Mouse (Mus musculus) B cell, adult 2 months (primary cell): Measurements from ENCODE around the gene Itga5.

Experiments used
- DNase-seq, 2 experiments: peaks; one replicate each; pipeline ENCODE4 v3.0.0; 2022

Gene Itga5

DNA sequence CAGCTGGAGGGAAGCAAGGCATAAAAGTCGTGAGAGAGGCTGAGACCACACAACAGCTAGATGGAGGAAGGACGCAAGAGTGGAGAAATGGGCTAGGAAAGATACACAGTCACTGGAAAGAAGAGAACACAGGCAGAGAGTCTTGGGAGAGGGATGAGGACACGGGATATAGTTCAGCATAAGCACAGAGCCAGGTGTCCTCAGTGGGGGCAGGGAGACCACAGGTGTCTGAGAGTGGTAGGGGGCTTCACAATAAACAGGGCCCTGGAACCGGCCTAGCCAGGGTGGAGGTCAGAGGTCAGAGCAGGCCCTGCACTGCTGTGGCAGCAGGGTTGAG lies 27.8 kb downstream of the Itga5 start:
- DNase-seq, result no peak

DNA sequence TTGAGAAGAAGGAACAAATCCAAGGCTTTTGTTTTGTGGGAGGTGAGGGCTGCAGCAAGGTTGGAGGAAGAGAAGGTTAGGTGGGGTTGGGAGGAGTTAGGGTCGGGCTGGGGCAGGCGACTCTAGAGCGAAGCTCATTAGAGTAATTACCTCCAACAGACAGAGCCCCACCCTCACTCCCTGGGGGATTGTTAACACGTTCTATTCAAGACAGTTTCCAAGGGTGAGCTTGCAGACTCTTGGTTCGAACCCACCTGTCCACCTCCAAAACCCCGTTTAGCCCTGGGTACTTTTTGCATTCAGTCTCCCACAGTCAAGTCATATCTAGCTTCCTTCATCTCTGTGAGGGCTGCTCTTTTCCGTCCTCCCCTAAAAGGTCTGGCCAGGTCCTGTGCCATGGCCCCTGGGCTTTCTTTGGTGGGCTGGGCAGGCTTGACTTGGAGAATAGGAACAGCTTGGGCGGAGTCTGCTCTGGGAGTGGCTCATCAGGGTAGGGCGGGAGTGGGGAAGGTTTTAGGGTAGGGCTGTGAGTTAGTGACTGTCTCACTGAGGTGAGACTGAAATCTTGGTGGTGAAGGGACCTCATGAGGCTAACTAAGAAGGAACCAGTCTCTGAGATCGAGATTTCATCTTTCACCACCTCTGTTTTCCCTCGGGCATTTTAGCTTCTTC lies 29.4 kb downstream of the Itga5 start:
- peak; percentile 32 to 40 for DNase-seq

DNA sequence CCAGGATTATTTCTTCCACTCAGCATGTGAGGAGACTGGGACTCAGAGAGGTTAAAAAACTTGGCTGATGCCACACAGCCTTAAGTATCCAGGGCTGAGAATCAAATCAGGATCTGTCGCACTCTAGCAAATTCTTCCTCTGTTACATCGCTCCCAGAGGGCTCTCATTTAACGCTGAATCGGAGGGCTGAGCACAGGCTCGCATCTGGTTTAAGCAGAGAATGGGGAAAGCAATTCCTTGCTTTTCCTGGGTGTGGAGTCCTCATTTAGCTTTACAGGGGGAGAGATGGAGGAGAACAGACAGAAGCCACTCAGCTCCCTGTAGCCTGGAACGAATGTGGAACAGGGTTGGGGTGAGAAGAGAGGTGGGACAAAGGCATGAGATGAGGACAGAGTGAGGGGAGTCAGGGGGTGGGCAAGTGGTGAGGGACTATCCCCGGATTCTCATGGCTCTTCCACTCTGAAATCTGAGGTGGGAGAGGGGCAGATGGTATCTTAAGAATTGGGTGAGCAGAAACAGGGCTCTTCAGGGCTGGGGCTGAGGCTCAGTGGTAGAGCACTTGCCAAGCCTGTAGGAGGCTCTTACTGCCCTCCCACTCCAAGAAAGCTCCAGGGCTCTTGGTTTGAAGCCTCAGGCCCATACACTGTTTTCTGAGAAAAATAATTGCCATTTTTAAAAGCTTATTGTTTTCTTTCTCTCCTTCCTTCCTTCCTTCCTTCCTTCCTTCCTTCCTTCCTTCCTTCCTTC lies 30.9 kb downstream of the Itga5 start:
- no peak for DNase-seq

DNA sequence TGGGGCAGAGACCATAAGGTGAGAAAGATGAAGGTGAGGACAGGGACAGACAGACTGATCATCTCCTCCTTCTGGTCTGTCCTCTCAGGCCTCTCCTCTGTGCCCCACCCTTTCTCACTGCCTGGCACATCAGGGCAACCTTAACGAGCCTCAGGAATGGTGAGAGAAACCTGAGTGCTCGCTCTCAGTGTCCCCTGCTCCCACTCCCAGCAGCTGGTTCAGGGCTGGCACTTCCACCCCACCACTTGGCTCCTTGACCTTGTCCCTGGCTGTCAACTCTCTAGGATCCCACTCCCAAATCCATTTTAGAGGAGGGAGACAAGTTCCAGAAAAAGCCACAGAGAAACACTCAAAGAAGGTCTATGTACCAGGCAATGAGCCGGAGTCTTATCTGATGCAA lies 31.5 kb downstream of the Itga5 start:
- no peak for DNase-seq

DNA sequence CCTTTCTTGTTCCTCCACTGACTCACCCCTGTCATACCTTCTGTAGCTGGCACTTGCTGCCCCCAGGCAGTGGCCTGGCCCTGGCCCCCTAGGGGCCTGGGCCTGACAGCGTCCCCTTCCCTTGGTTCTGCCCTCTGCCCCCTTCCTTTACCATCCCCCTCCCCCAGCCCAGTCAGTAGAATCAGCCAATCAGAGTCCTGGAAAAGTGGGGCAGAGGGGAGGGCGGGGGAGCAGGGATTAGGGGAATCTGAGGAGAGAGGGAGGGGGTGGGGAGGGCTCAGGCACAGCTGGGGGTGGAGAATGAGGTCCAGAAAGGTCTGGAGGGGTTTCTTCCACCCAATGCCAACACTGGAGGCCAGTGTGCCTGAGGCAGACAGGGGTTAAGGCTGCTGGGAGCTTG lies 32.4 kb downstream of the Itga5 start:
- DNase-seq, result no peak

DNA sequence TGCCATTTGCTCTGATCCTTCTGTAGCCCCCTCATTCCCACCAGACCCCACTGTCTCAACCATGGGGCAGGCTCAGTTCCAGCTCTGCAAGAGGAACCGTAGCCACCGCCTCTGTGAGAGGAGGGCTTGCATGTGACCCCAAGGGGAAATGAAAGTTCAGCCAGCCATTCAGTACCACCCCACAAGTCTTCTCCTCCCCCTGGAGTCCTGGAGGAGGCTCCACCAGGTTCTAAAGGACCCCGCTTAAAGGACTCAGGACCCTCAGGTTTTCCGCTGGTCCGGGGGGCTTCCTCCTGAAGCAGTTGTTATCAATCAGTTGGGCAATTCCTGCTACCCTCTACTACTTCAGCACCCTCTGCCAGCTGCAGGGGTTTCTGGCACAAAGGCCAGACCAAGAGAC lies 32.8 kb downstream of the Itga5 start:
- peak; percentile 80 to 85 for DNase-seq

DNA sequence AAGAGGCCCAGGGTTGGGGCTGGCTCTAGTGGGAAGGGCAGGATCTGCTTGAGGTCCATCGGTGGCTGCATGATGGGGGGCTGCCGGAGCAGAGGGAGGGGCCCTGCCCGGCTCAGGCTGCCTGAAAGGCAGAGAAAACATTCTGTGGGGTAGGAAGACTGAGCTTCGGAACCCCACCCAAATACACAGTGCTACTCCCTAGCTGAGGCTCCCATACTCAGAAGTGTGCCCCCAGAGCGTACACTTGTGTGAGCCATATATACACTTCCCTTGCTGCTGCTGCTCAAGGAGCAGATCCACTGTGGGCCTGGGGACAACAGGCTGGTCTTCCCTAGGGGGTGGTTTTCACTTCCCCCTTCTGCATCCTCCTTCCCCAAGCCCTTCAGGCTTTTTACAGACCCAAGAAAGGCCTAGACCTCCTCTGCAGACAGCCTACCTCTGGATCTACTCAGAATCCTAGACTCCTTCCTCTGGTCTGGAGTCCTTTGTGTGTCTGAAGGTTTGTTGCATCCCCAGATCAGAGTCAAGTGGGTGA lies 33.4 kb downstream of the Itga5 start:
- peak; percentile 66 for DNase-seq

DNA sequence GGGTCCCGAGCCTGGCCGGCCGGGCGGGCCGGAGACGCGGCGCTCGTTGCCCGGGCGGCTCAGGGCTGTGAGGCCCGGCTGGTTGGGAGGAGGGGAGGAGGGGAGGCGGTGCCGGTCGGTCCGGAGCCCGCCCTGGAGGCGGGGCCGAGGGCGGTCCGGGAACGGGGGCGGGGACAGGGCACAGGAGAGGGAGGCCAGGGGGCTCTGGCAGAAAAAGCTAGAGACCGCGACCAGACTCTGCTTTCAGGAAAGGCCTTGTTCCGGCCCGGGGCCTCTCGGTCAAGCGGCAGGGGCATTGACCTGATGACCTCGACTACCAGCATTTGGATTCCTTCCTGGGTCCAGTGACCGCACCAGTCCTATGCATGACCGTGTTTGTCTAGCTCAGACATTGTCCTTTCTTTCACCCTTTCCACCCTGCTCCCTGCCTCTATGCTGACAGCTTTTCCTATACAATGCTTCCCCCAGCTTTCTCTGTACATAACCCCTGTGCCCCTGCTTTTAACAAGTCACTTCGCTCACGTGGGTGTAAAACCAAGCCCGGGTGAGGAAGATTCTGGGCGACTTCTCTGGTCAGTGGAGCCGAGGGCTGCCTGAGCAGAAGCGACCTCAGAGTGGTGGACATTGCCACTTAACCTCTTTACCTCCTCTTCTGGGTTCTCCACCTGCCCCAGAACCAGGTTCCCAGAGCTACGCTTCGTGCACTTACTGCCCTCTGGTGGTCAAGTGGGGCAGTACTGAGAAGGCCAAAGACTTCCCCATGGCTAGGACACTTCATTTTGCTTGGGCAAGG lies 42.9 kb downstream of the Itga5 start:
- peak; percentile 87 for DNase-seq

DNA sequence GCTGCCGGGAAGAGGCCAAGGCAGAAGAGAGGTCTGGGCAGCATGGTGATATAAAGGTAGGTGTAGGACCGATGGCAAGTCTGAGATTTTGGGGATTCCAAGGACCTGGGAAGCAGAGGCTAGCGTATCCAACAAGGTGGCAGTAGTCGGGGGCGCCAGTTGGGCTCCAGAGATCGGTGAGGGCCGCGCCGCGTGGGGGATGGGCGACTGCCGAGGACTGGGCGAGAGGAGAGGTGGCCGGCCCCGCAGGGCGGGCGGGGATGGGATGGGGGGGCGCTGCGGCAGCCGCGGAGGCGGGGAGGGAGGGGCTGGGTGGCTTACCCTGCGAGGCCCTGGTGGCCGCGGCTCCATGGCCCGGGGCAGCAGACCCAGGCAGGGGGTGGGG lies 43.5 kb downstream of the Itga5 start:
- DNase-seq, result no peak

DNA sequence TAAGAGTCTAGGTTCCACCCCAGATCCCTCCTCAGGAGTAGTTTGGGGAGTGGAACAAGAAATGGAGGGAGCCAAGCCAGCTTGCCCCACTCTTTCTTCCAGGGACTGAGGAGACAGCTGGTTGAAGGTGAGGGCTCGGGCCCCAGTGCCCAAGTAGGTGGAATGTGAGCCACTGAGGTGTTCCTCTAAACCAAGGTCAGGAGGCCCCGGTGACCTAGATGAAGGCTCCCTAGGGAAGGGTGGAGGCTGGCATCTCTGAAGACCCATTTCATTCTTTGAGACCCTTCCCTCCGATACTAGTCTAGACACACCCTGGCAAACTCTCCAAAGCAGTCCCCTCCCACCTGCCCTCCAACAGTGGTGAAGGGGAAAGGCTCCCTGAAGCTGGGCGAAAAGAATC lies 44.2 kb downstream of the Itga5 start:
- no peak for DNase-seq

DNA sequence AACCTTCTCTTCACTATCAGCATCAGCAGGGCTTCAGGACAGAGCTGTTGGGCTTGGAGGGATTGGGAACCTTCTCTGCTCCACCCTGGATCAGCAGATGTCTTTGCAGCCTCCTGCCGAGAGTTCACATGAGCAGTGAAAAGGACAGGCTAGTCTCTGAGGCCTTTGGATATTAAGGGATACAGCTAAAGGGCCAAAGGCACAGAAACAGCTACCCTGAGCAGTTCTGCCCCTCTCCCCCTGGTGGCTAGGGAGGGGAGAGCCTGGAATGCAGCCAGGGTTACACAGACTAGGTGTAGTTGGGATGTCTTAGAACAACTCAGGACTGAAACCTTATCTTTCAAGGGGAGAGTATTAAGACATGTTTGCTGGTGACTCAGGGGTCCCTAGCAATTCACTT lies 45.5 kb downstream of the Itga5 start:
- peak in 1 of 2 experiments; percentile 45 for DNase-seq

DNA sequence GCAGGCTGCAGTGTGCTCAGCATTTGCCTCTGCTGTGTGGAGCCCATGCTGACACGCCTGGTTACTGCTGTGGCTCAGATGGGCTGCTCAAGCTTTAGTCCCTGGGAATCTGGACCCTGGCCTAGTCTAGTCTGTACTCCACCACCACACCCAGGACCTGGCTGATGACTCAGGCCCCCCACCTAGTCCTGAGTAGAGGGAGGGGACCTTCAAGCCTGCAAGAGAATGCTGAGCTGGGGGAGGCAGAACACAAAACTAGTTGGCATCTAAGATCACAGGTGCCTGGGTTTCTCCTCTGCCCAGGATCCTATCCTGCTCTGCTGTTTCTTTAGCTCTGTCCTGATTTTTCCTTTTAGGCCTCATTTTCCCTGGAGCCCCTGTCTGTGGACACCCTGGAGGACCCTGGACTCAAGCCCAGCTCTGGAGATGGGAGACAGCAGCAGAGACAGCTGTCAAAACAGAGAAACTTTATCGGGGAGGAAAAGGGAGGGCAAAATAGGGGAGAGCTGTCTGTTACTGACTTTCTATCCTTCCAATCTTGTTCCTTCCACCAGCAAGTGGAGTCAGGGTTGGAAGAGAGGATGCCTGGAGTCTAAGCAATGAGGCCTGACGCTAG lies 48.3 kb downstream of the Itga5 start:
- no peak for DNase-seq

DNA sequence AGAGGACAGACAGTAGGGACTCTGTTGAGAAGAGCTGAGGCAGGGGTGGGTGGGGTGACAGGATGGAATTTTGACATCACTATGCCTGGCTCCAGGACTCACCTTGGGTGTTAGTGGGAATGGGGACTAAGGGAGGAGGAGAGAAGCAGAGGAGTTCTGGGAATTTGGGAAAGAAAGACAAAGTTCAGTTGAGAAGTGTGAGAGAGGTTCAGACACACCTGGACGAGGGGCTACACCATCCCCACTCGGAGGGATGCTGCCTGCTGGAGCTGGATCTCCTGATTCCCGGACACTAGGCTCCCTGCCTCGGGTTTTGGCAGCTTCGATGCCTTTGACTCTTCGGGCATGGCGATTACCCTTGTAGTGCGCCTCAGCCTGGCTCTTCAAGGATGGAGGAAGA lies 48.8 kb downstream of the Itga5 start:
- no peak for DNase-seq

DNA sequence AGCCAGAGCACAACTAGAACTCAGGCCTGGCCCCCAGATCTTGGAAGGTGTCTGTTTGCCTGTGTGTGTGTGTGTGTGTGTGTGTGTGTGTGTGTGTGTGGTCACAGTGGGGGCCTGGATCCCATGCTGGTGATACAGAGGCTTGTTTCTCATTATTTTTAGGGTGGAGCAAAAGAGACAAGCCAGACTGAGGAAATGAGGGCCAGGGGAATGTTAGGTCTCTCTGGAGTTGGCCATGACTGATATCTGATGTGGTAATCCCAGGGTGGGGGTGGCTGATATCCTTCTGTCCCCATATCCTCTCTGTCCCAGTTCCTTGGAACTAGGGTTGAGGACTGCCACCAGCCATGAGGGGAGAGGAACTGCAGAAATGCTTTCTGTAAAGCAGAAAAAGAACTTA lies 49.4 kb downstream of the Itga5 start:
- DNase-seq, result no peak

DNA sequence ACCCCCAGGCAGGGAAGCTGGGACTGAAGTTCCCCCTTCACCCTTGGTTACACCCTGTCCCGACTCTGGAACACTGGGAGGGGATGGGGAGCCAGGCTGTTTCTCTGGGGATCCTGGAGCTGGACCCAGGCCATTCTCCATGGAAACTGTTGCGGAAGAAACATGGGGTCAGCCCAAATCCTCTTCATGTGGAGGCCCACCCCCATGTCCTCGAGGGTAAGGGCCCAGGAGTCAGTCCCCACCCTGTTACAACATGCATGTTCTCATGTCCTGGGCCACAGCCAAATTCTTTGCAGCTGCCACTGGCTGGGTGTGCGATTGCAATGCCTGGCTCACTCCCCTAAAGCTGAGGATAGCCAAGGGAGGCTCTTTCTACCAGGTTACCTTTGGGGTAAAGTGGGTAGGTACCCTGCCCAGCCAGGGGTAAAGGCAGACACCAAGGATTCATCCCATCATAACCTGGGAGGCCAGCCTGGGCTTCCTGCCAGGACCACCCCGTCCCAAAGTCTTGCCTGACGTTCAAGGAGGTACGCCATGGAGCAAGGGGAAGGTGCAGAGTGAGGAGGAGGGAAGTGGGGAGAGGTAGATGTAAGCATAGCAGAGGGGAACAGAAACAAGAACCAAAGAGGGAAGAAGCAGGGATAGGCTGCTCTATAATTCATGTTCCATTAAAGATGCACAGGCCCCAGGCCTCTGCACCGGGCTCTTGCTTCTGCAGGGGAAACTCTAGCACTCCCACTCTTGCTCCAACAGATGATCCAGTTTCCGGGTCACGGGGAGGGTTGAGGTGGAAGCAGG lies 50.4 kb downstream of the Itga5 start:
- no peak for DNase-seq

DNA sequence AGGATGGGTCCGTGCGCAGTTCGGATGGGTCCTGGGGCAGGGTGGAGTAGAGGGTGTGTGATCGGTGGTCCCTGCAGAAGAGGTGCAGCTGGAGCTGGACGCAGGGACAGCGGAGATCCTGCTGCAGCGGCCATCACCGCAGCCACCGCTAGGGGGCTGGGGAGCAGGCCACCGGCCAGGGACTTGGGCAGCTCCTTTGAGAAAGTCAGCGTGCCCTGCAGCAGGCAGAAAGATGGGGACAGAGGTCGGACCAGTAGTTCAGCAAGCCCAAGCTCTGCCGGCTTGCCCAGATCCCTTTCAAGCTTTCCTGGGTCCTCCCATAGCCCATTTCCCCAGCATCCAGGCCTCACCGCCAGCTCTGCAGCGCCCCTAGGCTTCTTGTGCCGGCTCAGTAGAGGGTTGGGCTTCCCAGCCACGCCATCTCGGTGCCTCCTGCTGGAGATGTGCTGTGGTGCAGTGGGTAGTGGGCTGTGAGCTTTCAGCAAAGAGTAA lies 51.5 kb downstream of the Itga5 start:
- peak; percentile 43 to 51 for DNase-seq

DNA sequence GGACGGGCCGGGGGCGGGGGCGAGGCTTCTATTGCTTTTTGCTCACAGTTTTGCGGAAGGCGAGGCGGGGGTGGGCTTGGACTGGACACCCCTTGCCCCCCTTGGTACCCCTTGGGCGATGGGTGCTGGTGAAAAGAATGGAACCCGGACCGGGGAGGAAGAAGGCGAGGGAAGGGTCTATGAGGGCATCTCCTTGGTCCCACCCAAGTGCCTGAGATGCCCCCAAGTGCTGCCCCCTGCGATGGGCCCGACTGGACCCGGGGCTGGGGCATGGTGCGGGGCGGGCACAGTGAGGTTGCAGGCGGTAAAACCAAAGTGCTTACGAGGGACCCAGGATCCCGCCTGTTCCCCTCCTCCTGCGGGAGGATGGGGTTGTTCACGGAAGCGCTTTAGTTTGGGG lies 52.4 kb downstream of the Itga5 start:
- no peak for DNase-seq

DNA sequence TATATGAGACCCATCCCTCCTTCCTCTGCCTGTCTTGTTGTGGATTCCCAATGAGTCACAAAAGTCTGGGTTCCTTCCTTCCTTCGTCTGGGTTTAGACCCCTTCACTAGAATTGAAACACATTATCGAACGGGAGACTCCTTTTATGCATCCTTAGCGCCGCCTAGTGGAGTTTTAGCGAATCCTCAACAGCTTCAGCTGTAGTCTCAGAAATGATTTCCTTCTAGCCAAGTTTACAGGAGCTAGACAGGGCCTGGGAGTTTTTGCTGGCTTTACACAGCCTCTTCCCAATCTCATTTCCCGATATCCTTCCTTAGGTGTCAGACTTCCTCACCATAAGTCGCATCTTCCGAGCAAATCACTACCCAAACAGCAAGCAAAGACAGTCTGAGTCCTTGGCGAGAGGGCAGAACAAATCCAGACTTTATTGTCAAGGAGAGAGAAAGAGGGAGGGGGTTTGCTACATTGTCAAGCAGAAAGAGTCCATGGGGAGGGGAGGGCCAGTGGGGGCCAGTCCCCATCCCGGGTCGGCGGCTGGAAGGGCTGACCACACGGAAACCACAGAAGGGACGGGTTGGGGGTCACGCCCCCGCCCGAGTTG lies 53.0 kb downstream of the Itga5 start:
- DNase-seq, result peak; percentile 65 to 66

DNA sequence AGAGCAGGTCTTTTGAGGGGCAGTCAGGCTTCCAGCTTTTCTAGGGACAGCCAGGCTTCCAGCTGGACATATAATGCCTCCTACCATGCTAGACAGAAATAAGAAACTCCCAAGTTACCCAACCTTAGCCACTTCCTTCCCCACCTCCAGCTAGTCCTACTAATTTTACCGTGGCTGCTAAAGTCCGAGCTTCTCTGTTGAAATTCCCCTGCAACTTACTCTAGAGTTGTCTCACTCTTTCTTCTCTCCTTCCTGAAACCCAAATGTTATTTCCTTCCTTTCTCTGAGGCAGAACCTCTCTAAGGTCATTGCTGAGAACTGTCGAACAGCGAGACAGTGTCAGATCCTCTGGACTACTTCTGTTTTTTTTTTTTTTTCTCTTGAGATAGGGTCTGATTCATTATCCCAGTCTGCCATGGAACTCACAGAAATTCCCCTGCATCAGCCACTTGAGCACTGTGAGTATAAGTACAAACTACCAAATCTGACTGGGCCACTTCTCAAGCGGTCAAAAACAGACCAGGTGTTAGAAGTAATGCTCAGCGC lies 56.1 kb downstream of the Itga5 start, which contains the start of gene Gpr84:
TSS of gene Gpr84 (minus strand) at position 248 of the 546 bp plus-strand sequence.
- no peak for DNase-seq

DNA sequence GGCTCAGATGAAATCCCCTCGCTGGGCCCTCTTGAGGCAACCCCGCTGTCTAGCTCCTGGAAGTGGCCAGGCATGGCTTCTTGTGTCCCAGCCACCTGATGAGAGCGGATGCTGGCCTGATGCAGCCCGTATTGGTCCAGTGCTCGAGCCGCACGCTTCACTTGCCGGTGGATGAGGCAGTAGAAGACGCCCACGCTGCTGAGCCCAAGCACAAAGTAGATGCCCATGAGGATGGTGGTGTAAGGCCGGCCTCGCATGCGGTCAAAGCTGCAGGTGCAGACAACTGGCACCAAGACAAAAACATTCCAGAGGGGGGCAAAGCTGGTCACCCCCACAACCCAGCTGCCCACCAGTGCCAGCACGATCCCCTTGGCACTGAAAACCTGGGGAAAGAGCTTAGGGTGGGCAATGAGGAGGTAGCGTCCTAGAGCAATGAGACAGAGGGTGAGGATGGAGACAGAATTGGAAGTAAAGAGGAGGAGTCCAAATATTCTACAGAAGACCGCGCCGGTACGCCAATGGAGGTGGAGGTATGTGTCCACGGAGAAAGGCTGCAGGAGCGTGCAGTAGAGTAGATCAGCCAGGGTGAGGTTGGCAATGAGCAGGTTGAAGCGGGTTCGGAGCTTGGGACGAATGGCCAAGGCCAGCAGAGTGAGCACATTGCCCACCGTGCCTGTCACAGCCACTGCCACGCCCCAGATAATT lies 57.5 kb downstream of the Itga5 start:
- DNase-seq, result no peak
